Mouse (Mus musculus) hindbrain, embryonic 11.5 days (tissue): ENCODE measurements around the gene Cox5b. TPM values are rescaled to one million over a fixed set of nuclear protein-coding genes. Genes with fewer than 3 reads are reported as not detected.
A peak's percentile ranks its signal among the peaks of the same experiment; 100 is the strongest.

ENCODE experiments used
- ATAC-seq: fragments of 200-750 bp; cut with Nextera tagmentation; 2 replicates; pipeline ENCODE4 v1.8.0; 2017; ENCODE audit warnings: mild to moderate bottlenecking, moderate TSS enrichment, moderate library complexity; ENCODE audit not compliant: low FRiP score
- DNase-seq: peaks from one replicate; pipeline ENCODE4 v3.0.0-alpha.2; 2015; ENCODE audit warnings: low spot score
- H3K27ac ChIP-seq: fragments of 300-500 bp; sonication (generic); 2 replicates; pipeline ENCODE4 v1.5.1; 2014; ENCODE audit warnings: mild to moderate bottlenecking, low read depth, low read length
- H3K27me3 ChIP-seq: fragments of 300-500 bp; sonication (generic); 2 replicates; pipeline ENCODE4 v1.6.1; 2014; ENCODE audit warnings: mild to moderate bottlenecking, low read length, moderate library complexity, mixed read lengths; ENCODE audit not compliant: control insufficient read depth, insufficient read depth
- H3K36me3 ChIP-seq: fragments of 300-500 bp; sonication (generic); 2 replicates; pipeline ENCODE4 v1.6.1; 2014; ENCODE audit warnings: mild to moderate bottlenecking, low read length, moderate library complexity, mixed read lengths; ENCODE audit not compliant: control insufficient read depth, insufficient read depth
- H3K4me1 ChIP-seq: fragments of 300-500 bp; sonication (generic); replicated peaks from 2 replicates; pipeline ENCODE4 v1.6.1; 2014; ENCODE audit warnings: low read length, mixed read lengths; ENCODE audit not compliant: control insufficient read depth, insufficient read depth
- H3K4me2 ChIP-seq: fragments of 300-500 bp; sonication (generic); replicated peaks from 2 replicates; pipeline ENCODE4 v1.6.1; 2014; ENCODE audit warnings: mild to moderate bottlenecking, low read depth, low read length
- H3K4me3 ChIP-seq: fragments of 300-500 bp; sonication (generic); 2 replicates; pipeline ENCODE4 v1.5.1; 2014; ENCODE audit warnings: low read depth, low read length
- H3K9ac ChIP-seq: fragments of 300-500 bp; sonication (generic); 2 replicates; pipeline ENCODE4 v1.6.1; 2014; ENCODE audit warnings: low read depth, low read length
- H3K9me3 ChIP-seq: fragments of 300-500 bp; sonication (generic); 2 replicates; pipeline ENCODE4 v1.6.1; 2016; ENCODE audit warnings: low read length; ENCODE audit not compliant: control insufficient read depth
- WGBS: fragments of 180-500 bp; shearing (Covaris S2); extraction: QIAGEN DNeasy Blood & Tissue Kit; methylation state at CpG from one replicate; pipeline ENCODE4 v1.1.7; 2014; 5-methylcytosine and 5-hydroxymethylcytosine counted together
- polyA plus RNA-seq: library from polyadenylated mRNA; unstranded; fragments of >200 nt; fragmentation: Nextera tagmentation; extraction: Ambion mirVana; gene quantifications from 2 replicates; pipeline ENCODE4 v1.2.1, GENCODE M21; 2014

The Cox5b gene
- polyA plus RNA-seq, 1 experiment from 2014 or later, result 510 TPM

DNA sequence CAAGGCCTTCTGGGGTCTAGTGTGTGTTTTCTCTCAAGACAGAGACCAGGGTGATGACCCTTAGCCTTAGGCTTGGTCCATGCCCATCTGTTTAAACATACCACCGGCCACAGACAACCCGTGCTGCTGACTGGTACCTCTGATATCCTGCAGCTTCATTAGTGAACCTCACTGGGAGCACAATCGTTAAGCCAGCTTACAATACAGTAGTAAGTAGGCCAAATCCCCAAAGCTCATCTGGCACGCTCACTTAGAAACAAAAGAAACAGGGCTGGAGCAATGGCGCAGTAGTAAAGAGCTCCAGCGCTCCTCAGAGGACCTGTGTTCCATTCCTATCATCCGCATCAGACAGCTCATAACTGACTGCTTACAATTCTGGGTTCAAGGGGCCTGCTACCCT lies 10.4 kb upstream of the Cox5b start:
- no peaks in the 10 kb centered on the region for H3K9me3 ChIP-seq
- H3K36me3 ChIP-seq, result no peaks in the 10 kb centered on the region
- no peak overlapping the region for H3K9ac ChIP-seq
- DNase-seq (no peak), ATAC-seq (no peak)
- WGBS, result 72% methylated on average over 7 of the region's 7 CpGs
- no peak overlapping the region for H3K4me3 ChIP-seq
- no peak overlapping the region for H3K27ac ChIP-seq
- H3K27me3 ChIP-seq, result no peaks in the 10 kb centered on the region
- H3K4me1 ChIP-seq, result no peaks in the 10 kb centered on the region; the same call in 1 of the 2 replicates
- H3K4me2 ChIP-seq, result no peak overlapping the region

DNA sequence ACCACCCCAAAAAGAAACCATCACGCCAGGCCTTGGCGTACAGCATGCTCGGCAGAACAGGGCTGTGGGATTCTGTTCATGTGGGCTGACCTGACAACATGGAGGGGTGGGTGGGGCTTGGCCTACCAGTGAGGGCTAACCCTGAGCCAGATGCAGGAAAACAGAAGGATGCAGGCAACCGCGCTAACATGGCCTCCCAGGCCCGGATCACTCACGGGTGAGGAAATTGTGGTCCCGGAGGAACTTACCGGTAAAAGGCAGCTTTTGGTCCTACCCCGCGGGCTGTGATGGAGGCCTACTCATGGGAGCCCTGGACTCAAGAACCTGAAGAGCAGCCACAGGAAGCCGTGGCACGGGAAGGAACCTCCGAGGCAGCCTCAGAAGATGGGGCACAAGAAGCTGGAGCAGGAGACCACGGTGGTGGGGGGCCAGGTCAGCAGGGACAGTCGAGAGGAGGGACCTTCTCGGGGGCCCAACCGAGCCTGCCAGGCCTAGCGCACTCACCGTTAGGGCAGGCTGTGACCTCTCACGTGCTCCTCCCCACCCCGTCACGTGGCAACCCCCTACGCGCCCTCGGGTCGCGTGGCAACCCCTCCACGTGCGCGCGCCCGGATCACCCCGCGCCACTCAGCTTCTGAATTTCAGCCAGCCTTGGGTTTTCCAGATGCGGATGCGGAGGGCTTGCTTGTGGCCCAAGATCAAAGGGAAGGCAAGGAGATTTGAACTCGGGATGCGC lies 8.5 kb upstream of the Cox5b start, which contains the start of gene Fam178b:
Gene Fam178b, minus strand, starts transcription at position 564 of the 736 bp plus-strand sequence.
- Histone ChIP-seq H3K9ac (no peak within 1 kb of the TSS), H3K4me3 (no peak within 1 kb of the TSS), H3K9me3 (no peaks in the 10 kb centered on the region), H3K4me2 (no peak within 1 kb of the TSS), H3K27ac (no peak within 1 kb of the TSS), H3K27me3 (no peaks in the 10 kb centered on the region), H3K4me1 (no peaks in the 10 kb centered on the region; the same call in 1 of the 2 replicates), H3K36me3 (no peaks in the 10 kb centered on the region)
- ATAC-seq (no peak), DNase-seq (no peak)
- whole genome bisulfite sequencing, result 94% methylated on average over 39 of the region's 39 CpGs

DNA sequence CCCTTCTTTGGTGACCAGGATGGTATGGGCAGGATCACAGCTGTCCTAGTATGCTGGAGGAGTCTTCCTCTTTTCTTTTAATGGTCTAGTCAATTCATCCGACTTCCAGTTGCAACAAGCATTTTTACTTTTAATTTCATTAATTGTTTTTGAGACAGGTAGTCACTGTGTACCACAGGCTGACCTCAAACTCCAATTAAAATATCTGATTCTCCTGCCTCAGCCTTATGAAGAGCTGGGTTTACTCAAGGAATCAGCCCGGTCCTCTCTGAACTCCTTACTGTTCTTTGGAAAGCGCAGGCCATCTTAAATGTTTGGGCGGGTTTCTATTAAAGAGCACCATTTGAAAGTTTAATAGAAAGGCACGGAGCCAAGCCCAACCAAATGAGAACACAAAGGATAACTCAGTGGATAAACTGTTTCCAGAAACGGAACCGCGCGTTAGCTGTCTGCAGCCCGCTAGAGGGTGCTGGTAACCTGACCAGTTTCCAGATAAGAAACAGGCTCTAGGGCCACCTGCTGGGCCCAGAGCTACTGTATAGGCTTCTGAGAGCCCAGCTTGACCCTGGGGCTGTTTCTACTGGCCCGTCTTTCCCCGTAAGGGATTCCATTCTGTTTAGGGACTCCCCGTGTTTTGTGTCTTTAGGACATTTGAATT lies 7.3 kb upstream of the Cox5b start:
- no peak overlapping the region for H3K4me3 ChIP-seq
- no peak overlapping the region for H3K4me2 ChIP-seq
- ATAC-seq (peak; percentile 72; the same call in 1 of the 2 replicates), DNase-seq (peak; percentile 83)
- no peaks in the 10 kb centered on the region for H3K36me3 ChIP-seq
- no peak overlapping the region for H3K27ac ChIP-seq
- no peaks in the 10 kb centered on the region for H3K9me3 ChIP-seq
- WGBS, result 15% methylated on average over 13 of the region's 13 CpGs
- H3K9ac ChIP-seq, result no peak overlapping the region
- H3K27me3 ChIP-seq, result no peaks in the 10 kb centered on the region
- no peaks in the 10 kb centered on the region; the same call in 1 of the 2 replicates for H3K4me1 ChIP-seq

DNA sequence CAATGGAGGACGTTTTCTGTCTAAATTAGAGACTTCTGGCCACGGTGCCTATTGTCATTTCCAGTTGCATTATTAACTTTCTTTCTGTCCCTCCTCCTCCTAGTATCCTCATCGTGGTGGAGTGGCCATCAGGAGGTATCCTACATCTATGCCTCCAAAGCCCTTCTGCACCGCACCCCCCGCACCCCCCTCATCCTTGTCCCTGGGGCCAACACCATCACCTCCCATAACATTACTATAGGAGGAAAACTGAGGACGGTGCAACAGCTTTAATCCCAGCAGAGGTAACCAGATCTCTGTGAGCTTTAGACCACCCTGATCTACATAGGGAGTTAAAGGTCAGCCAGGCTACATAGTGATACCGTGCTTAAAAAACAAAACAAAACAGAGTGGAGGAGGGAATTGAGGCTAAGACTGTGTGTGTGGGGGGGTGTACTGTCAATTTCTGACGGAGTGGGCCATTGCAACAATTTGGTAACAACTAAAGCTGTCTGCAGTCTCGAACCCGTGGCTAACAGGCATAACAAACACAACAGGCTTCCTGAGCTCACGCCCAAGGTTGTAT lies 496 bp upstream of the Cox5b start:
- DNase-seq (no peak), ATAC-seq (no peak; the same call in 1 of the 2 replicates)
- Histone ChIP-seq H3K27me3 (no peaks in the 10 kb centered on the region), H3K4me3 (peak overlapping the region; percentile 85), H3K9me3 (no peaks in the 10 kb centered on the region), H3K4me1 (peaks cover 6% of the 10 kb centered on the region; the same call in 1 of the 2 replicates), H3K27ac (no peak overlapping the region), H3K4me2 (peak overlapping the region; percentile 39), H3K36me3 (no peaks in the 10 kb centered on the region), H3K9ac (peak overlapping the region; percentile 44; the same call in 1 of the 2 replicates)
- WGBS, result 61% methylated on average over 11 of the region's 11 CpGs

DNA sequence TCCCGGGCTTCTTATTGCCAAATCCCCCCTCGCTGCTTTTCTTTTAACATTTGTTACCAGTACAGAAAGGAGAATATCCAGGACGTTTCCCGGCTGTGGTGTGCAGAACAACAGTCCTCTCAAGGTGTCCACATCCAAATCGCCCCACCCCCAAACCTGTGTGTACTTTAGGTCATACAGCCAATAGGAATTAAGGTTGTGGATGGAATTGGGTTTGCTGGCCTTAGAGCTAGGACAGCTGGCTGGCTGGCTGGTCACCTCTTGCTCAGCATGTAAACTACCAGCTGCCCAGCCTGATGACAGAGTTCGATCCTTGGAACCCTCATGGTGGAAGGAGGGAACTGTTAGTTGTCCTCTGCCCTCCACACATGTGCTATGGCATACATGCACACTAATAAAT lies 3.6 kb downstream of the Cox5b start:
- H3K9me3 ChIP-seq, result no peaks in the 10 kb centered on the region
- ATAC-seq (no peak), DNase-seq (no peak)
- H3K9ac ChIP-seq, result no peak overlapping the region
- H3K4me3 ChIP-seq, result no peak overlapping the region
- no peaks in the 10 kb centered on the region for H3K36me3 ChIP-seq
- no peak overlapping the region for H3K27ac ChIP-seq
- no peak overlapping the region for H3K4me2 ChIP-seq
- 89% methylated on average over 6 of the region's 6 CpGs for WGBS
- no peaks in the 10 kb centered on the region for H3K27me3 ChIP-seq
- peaks cover 6% of the 10 kb centered on the region; the same call in 1 of the 2 replicates for H3K4me1 ChIP-seq

DNA sequence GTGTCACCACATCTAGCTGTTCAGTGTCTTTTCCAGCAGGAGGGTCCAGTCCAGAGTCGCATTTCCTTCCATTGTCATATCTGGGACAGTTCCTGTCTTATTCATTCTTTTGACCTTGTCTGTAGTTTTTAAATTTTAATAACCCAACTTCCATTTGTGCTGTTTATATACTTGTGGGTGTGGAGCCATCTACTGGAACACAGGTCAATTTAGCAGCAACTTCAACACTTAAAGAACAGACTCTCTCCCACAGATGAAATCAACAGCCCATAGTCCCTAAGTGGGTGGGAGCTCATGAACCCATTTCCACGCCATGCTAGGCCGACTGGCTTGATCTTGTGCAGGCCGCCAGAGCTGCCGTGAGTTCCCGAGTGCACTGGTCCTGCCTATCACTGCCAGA lies 5.2 kb downstream of the Cox5b start:
- no peak overlapping the region for H3K27ac ChIP-seq
- H3K9ac ChIP-seq, result no peak overlapping the region
- H3K36me3 ChIP-seq, result peaks cover 9% of the 10 kb centered on the region; the same call in 1 of the 2 replicates
- H3K4me2 ChIP-seq, result no peak overlapping the region
- DNase-seq (no peak), ATAC-seq (no peak)
- WGBS, result 82% methylated on average over 6 of the region's 6 CpGs
- H3K4me3 ChIP-seq, result no peak overlapping the region
- H3K27me3 ChIP-seq, result no peaks in the 10 kb centered on the region
- peaks cover 4% of the 10 kb centered on the region; the same call in 1 of the 2 replicates for H3K4me1 ChIP-seq
- H3K9me3 ChIP-seq, result no peaks in the 10 kb centered on the region

DNA sequence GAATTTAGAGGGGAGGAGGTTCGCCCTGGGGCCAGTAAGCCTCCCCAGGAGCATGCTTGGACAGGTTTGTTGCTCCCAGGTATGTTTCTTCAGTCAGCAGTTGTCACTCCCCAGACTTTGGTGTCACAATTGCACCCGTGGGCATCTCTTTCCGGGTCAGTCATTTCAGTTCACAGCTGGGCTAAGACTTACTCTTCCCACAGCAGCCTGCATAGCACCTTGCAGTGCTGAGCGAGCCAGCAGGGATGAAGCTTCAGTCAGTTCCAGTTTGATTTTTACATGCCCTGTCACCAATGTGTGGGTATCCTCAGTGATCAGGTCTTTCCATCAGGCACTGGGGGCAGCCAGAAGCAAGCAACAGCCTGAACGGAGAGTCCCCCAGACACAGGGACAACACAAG lies 5.8 kb downstream of the Cox5b start:
- Histone ChIP-seq H3K36me3 (peaks cover 9% of the 10 kb centered on the region; the same call in 1 of the 2 replicates), H3K27ac (no peak overlapping the region), H3K9ac (no peak overlapping the region), H3K4me2 (no peak overlapping the region), H3K9me3 (no peaks in the 10 kb centered on the region), H3K4me3 (no peak overlapping the region), H3K27me3 (no peaks in the 10 kb centered on the region), H3K4me1 (peaks cover 4% of the 10 kb centered on the region; the same call in 1 of the 2 replicates)
- DNase-seq (no peak), ATAC-seq (no peak)
- WGBS, result 74% methylated on average over 5 of the region's 5 CpGs

DNA sequence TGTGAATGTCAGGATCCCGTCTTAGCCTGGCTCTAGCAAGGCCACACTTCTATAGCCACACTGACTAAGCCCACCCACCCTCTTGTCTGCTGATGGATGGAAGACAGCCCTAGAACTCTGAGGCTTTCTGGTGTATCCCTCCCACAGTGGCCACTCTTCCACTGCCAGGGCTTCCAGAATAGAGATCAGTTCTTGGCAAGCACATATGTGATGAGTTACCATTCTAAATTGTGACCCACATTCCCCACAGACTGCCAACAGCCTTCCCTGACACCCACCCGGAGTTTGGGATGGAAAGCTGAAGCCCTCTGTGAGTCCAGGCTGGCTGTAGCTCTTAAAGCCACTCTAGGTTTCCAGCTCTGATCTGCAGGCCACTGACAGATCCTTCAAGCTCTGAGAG lies 15.9 kb downstream of the Cox5b start:
- H3K4me2 ChIP-seq, result no peak overlapping the region
- no peaks in the 10 kb centered on the region for H3K27me3 ChIP-seq
- no peak for DNase-seq
- H3K36me3 ChIP-seq, result peaks cover 8% of the 10 kb centered on the region; the same call in 1 of the 2 replicates
- ATAC-seq, result no peak
- H3K9ac ChIP-seq, result no peak overlapping the region
- no peak overlapping the region for H3K4me3 ChIP-seq
- no peaks in the 10 kb centered on the region for H3K9me3 ChIP-seq
- H3K4me1 ChIP-seq, result peaks cover 5% of the 10 kb centered on the region; the same call in 1 of the 2 replicates
- WGBS, result 80% methylated on average over 2 of the region's 2 CpGs
- no peak overlapping the region for H3K27ac ChIP-seq
